Mouse (Mus musculus) bone marrow macrophage, adult 2 months (primary cell): ENCODE results near the gene Tfdp2. TPM values are rescaled to one million over a fixed set of nuclear protein-coding genes. Genes with fewer than 3 reads are reported as not detected.

ENCODE experiments used
- H3K27ac ChIP-seq: 2 replicates; pipeline ENCODE4 v1.5.1; 2012; ENCODE audit warnings: low read depth, low read length; ENCODE audit not compliant: insufficient read depth
- H3K4me1 ChIP-seq: 2 replicates; pipeline ENCODE4 v1.6.1; 2012; ENCODE audit warnings: low read length; ENCODE audit not compliant: control insufficient read depth, insufficient read depth
- H3K4me3 ChIP-seq: 2 replicates; pipeline ENCODE4 v1.5.1; 2012; ENCODE audit warnings: mild to moderate bottlenecking, low read length, moderate library complexity; ENCODE audit not compliant: insufficient read depth
- CTCF ChIP-seq: IDR thresholded peaks from 2 replicates; pipeline ENCODE4 v1.5.1; 2012; ENCODE audit warnings: low read depth, mild to moderate bottlenecking, low read length, moderate library complexity
- POLR2A ChIP-seq: IDR thresholded peaks from 2 replicates; pipeline ENCODE4 v1.6.1; 2012; ENCODE audit warnings: mild to moderate bottlenecking, low read depth, low read length, borderline replicate concordance
- polyA plus RNA-seq: library from polyadenylated mRNA; stranded (reverse); fragments of >200 nt; gene quantifications from 2 replicates; pipeline ENCODE4 v1.2.4, GENCODE M21; 2012; ENCODE audit not compliant: missing spikeins, insufficient read depth, insufficient read length

Tfdp2 gene
- polyA plus RNA-seq, 1 experiment, result 13.4 TPM

GRCm38 (mm10) chr9:96219114-96219669 is 23.1 kb downstream of the Tfdp2 start:
- Histone ChIP-seq H3K4me3 (no peak overlapping the region), H3K27ac (no peak overlapping the region), H3K4me1 (no peaks in the 10 kb centered on the region)
- TF ChIP-seq POLR2A, result no peak
- TF ChIP-seq CTCF, result no peak

- no peak overlapping the region for H3K4me3 ChIP-seq
- no peaks in the 10 kb centered on the region for H3K4me1 ChIP-seq
- H3K27ac ChIP-seq, result no peak overlapping the region
- TF ChIP-seq POLR2A (no peak), CTCF (no peak)
These were observed 24.3 kb downstream of the Tfdp2 start for GRCm38 (mm10) chr9:96220419-96220818.

GRCm38 (mm10) chr9:96223302-96223701 is 27.2 kb downstream of the Tfdp2 start:
- no peak overlapping the region for H3K27ac ChIP-seq
- no peaks in the 10 kb centered on the region for H3K4me1 ChIP-seq

DNA sequence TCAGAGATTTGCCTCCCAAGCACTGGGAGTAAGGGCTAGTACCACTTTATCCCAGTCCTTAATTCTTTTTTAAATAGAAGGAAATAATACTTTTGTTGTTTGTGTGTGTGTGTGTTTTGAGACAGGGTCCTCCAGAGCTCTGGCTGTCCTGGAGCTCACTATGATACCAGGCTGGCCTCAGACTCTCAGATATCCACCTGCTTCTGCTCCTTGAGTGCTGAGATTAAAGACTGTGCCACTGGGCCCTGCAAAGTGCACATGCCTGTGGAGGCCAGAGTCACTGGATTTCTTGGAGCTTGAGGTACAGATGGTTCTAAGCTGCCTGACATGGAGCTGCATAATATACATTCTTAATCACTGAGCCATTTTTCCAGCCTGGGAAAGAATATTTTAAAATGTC is 32.2 kb downstream of the Tfdp2 start:
- H3K4me3 ChIP-seq, result no peak overlapping the region
- H3K4me1 ChIP-seq, result no peaks in the 10 kb centered on the region
- TF ChIP-seq POLR2A (no peak), CTCF (no peak)
- H3K27ac ChIP-seq, result no peak overlapping the region

More at GRCm38 (mm10) chr9:96223302-96223701, 27.2 kb downstream of the Tfdp2 start:
- no peak overlapping the region for H3K4me3 ChIP-seq
- TF ChIP-seq POLR2A (no peak), CTCF (no peak)

- Histone ChIP-seq H3K27ac (no peak overlapping the region), H3K4me1 (no peaks in the 10 kb centered on the region), H3K4me3 (no peak overlapping the region)
- TF ChIP-seq POLR2A (no peak), CTCF (no peak)
These were observed 34.2 kb downstream of the Tfdp2 start for GRCm38 (mm10) chr9:96230271-96230670.

- Histone ChIP-seq H3K27ac (no peak overlapping the region), H3K4me1 (no peaks in the 10 kb centered on the region), H3K4me3 (no peak overlapping the region)
- no peak for TF ChIP-seq POLR2A
- TF ChIP-seq CTCF, result no peak
These were observed 39.4 kb downstream of the Tfdp2 start for GRCm38 (mm10) chr9:96235477-96235876.

GRCm38 (mm10) chr9:96237391-96237790 is 41.3 kb downstream of the Tfdp2 start:
- H3K4me1 ChIP-seq, result no peaks in the 10 kb centered on the region

GRCm38 (mm10) chr9:96238286-96238685 is 42.2 kb downstream of the Tfdp2 start:
- H3K4me1 ChIP-seq, result no peaks in the 10 kb centered on the region
- H3K4me3 ChIP-seq, result no peak overlapping the region
- no peak overlapping the region for H3K27ac ChIP-seq
- TF ChIP-seq CTCF (no peak), POLR2A (no peak)

More at GRCm38 (mm10) chr9:96237391-96237790, 41.3 kb downstream of the Tfdp2 start:
- Histone ChIP-seq H3K27ac (no peak overlapping the region), H3K4me3 (no peak overlapping the region)
- no peak for TF ChIP-seq POLR2A
- TF ChIP-seq CTCF, result no peak

DNA sequence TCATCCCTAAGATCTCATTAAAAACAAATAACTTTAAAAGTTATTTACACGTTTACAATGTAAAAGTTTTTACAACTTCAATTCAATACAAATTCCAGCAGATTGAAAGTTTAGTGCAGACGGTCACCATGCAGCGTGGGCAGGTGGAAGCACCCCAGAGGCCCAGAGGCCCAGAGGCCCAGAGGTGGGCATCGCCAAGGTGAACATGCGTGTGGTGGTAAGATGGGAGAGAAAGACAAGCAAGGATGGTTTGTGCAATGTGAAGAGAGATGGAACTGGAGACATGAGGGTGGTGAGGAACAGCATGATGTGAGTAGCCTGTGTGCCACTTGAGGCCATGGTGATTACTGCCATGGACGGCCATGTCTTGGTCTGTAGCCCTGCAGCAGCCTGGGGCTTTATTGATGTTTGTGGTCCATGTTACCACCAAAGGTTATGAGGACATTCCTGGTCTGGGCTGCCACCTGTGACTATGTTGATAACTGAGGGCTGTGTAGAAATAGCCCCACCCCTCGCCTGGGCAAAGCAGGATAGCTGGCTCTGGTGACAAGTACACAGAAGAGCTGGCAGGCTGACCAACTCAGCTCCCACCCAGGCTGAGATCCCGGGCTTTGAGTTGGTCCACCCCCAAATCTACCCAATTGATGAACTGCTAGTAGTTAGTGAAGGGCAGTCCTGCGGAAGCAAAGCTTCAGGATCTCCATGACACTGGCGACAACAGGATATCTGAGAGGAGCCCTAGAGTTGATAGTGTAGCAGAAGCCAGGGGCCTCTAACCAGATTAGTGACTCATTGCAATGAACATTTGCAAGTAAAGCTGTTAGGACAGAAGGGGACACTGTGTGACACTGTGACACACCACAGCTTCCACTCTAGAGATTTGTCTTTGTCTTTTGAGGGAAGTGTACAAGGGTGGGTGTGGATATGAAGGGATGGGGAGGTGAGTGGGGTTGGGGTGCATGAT is 45.3 kb downstream of the Tfdp2 start:
- TF ChIP-seq POLR2A (no peak), CTCF (no peak)
- Histone ChIP-seq H3K4me3 (no peak overlapping the region), H3K27ac (no peak overlapping the region), H3K4me1 (peaks cover 3% of the 10 kb centered on the region; the same call in 1 of the 2 replicates)

DNA sequence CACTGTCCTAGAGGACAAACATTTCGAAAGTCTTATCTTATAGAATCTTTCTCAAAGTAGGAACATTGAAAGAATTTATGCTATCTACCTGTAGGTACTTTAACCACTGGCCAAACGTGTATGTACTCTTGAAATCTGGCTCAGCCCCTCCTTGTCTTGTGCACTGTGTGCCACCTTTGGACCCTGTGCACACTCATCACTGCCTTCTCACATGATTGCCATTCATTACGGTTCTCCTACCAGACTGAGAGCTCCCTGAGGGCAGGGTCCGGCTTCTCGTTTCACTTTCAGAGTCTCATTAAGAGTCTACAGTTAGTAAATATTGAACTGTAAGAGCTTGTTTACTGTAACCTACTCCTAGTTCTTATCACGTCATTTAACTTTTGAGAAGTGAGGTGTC is 47.8 kb downstream of the Tfdp2 start:
- no peak overlapping the region for H3K27ac ChIP-seq
- TF ChIP-seq CTCF, result no peak
- no peak for TF ChIP-seq POLR2A
- no peak overlapping the region for H3K4me3 ChIP-seq
- peaks cover 3% of the 10 kb centered on the region; the same call in 1 of the 2 replicates for H3K4me1 ChIP-seq
